Mouse (Mus musculus): ENCODE data around the gene Nfyb.

Gene Nfyb

DNA sequence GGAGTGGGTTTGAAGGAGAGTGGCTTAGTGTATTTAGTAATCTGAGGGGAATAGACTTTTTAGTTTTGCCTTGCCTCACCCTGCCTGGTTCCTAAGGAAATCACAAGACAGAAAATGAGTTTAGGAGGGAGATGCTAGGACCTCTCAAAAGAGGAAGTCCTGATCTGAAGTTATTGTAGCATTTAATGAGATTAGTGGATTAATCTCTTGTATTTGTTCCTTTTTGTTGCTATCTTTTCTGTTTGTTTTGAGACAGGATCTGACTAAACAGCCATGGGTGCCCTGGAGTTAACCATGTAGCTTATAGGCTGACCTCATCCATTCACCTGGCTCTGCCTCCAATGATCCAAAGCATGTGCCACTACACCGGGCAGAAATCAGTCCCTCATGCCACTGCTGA lies 21.4 kb downstream of the Nfyb start:
- no peak for DNase-seq

- no peak for DNase-seq
Observed at GRCm38 (mm10) chr10:82741876-82742275, 22.1 kb downstream of the Nfyb start.

DNA sequence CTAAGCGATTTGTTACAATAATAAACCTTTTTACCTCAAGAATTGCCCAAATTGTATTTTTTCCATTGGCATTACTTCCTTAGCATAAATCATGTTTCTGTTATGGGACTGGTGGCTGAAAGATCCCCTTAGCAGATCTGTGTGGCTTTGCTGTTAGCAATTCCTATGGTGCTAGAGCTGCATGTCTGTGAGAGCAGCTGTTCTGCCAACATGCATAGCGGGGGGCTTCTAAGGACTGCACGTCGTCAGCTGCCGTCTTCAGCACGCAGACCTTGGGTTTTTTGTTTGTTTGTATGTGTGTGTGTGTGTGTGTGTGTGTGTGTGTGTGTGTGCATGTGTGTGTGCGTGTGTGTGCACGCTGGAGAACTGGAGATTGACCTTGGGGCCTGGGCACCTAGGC lies 22.6 kb downstream of the Nfyb start:
- no peak for DNase-seq

GRCm38 (mm10) chr10:82699296-82699941 lies 64.5 kb downstream of the Nfyb start:
- peak; percentile 57 for DNase-seq

DNA sequence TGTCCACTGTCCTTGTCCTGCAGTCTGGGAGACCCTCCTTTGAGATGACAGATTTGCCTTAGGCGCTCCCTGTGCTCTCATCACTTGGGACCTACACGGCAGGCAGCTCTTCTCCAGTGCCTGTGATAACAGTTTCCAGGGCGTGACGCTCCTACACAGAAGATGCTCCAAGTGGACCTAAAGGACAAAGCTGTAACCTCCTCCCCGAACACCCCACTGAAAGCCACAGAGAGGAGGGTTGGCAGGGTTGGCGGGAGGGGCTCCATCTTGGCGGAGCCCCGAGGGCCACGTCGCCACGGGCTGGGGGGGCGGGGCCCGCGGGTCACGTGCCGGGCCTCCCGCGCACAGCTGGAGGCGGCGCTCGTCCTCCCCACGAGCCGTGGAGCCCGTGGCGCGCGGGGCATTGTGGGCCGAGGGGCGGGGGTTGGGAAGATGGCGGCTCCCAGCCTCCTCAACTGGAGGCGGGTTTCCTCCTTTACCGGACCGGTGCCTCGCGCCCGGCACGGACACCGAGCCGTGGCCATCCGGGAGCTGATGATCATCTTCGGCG lies 65.2 kb downstream of the Nfyb start:
- peak; percentile 95 for DNase-seq
